Mouse (Mus musculus): ENCODE results near the gene E330017A01Rik. TPM values are rescaled to one million over a fixed set of nuclear protein-coding genes. Genes with fewer than 3 reads are reported as not detected.
A peak's percentile ranks its signal among the peaks of the same experiment; 100 is the strongest.
"Not testable (repeated sequence)": the region's sequence is repeated elsewhere in the genome, so short reads cannot be mapped to it uniquely, and the experiment has no call there.

Gene E330017A01Rik
- polyA plus RNA-seq, 1 experiment from 2014 or later = not detected

GRCm38 (mm10) chr16:58672396-58672795 lies 33.9 kb upstream of the E330017A01Rik start:
- ATAC-seq (ENCODE audit: insufficient number of reproducible peaks, low FRiP score, low TSS enrichment, low read depth) = no peak

GRCm38 (mm10) chr16:58671212-58671985 lies 32.9 kb upstream of the E330017A01Rik start:
- H3K4me3 ChIP-seq = peak overlapping the region; percentile 76
- ATAC-seq (ENCODE audit: insufficient number of reproducible peaks, low FRiP score, low TSS enrichment, low read depth) = no peak
- H3K4me2 ChIP-seq = peak overlapping the region; percentile 75
- 0 out of 2 replicates have a peak, but pooled peaks cover 8% of the 10 kb centered on the region for H3K4me1 ChIP-seq
- no peak overlapping the region for H3K27ac ChIP-seq
- WGBS = 72% methylated on average over 8 of the region's 8 CpGs
- no peaks in the 10 kb centered on the region for H3K9me3 ChIP-seq
- no peak overlapping the region for H3K9ac ChIP-seq
- H3K36me3 ChIP-seq = peaks cover 30% of the 10 kb centered on the region
- H3K27me3 ChIP-seq = no peaks in the 10 kb centered on the region

More at GRCm38 (mm10) chr16:58672396-58672795, 33.9 kb upstream of the E330017A01Rik start:
- Histone ChIP-seq H3K4me3 (no peak overlapping the region), H3K9ac (no peak overlapping the region), H3K27me3 (no peaks in the 10 kb centered on the region), H3K4me2 (no peak overlapping the region), H3K9me3 (no peaks in the 10 kb centered on the region), H3K27ac (no peak overlapping the region), H3K36me3 (peaks cover 37% of the 10 kb centered on the region), H3K4me1 (0 out of 2 replicates have a peak, but pooled peaks cover 8% of the 10 kb centered on the region)
- WGBS = 91% methylated on average over 13 of the region's 13 CpGs

GRCm38 (mm10) chr16:58670643-58671042 lies 32.1 kb upstream of the E330017A01Rik start:
- H3K4me1 ChIP-seq = 0 out of 2 replicates have a peak, but pooled peaks cover 8% of the 10 kb centered on the region
- peak overlapping the region; percentile 80 for H3K9ac ChIP-seq
- H3K27ac ChIP-seq = peak overlapping the region; percentile 85
- H3K9me3 ChIP-seq = no peaks in the 10 kb centered on the region
- peak overlapping the region; percentile 76 for H3K4me3 ChIP-seq
- H3K4me2 ChIP-seq = peak overlapping the region; percentile 75
- ATAC-seq (ENCODE audit: insufficient number of reproducible peaks, low FRiP score, low TSS enrichment, low read depth) = no peak
- under 1% methylated on average over 25 of the region's 25 CpGs for WGBS
- no peaks in the 10 kb centered on the region for H3K27me3 ChIP-seq
- H3K36me3 ChIP-seq = peaks cover 24% of the 10 kb centered on the region

GRCm38 (mm10) chr16:58669917-58670630 lies 31.5 kb upstream of the E330017A01Rik start, which contains the start of gene Cpox:
Cpox (plus strand) TSS chr16:58670292.
- H3K9ac ChIP-seq = peak within 1 kb of the TSS; percentile 80
- peak within 1 kb of the TSS; percentile 76 for H3K4me3 ChIP-seq
- 0 out of 2 replicates have a peak, but pooled peaks cover 8% of the 10 kb centered on the region for H3K4me1 ChIP-seq
- H3K27me3 ChIP-seq = no peaks in the 10 kb centered on the region
- no peaks in the 10 kb centered on the region for H3K9me3 ChIP-seq
- under 1% methylated on average over 47 of the region's 51 CpGs for WGBS
- peak within 1 kb of the TSS; percentile 75 for H3K4me2 ChIP-seq
- peaks cover 21% of the 10 kb centered on the region for H3K36me3 ChIP-seq
- peak within 1 kb of the TSS; percentile 85 for H3K27ac ChIP-seq
- ATAC-seq (ENCODE audit: insufficient number of reproducible peaks, low FRiP score, low TSS enrichment, low read depth) = peak; percentile 96

- WGBS = 49% methylated on average over 5 of the region's 5 CpGs
- Histone ChIP-seq H3K4me3 (no peak overlapping the region), H3K27me3 (no peaks in the 10 kb centered on the region), H3K27ac (no peak overlapping the region), H3K9ac (no peak overlapping the region), H3K9me3 (no peaks in the 10 kb centered on the region), H3K36me3 (peaks cover 14% of the 10 kb centered on the region), H3K4me1 (0 out of 2 replicates have a peak, but pooled peaks cover 8% of the 10 kb centered on the region), H3K4me2 (no peak overlapping the region)
- no peak for ATAC-seq (ENCODE audit: insufficient number of reproducible peaks, low FRiP score, low TSS enrichment, low read depth)
Observed at GRCm38 (mm10) chr16:58669264-58669663, 30.7 kb upstream of the E330017A01Rik start.

- ATAC-seq (ENCODE audit: insufficient number of reproducible peaks, low FRiP score, low TSS enrichment, low read depth) = no peak
- no peaks in the 10 kb centered on the region for H3K27me3 ChIP-seq
- 0 out of 2 replicates have a peak, but pooled peaks cover 8% of the 10 kb centered on the region for H3K4me1 ChIP-seq
- H3K9me3 ChIP-seq = no peaks in the 10 kb centered on the region
- H3K4me2 ChIP-seq = no peak overlapping the region
- no peak overlapping the region for H3K27ac ChIP-seq
- 82% methylated on average over 3 of the region's 3 CpGs for WGBS
- no peak overlapping the region for H3K9ac ChIP-seq
- peaks cover 7% of the 10 kb centered on the region for H3K36me3 ChIP-seq
- no peak overlapping the region for H3K4me3 ChIP-seq
Observed at GRCm38 (mm10) chr16:58668586-58668985, 30.0 kb upstream of the E330017A01Rik start.

GRCm38 (mm10) chr16:58666681-58667080 lies 28.1 kb upstream of the E330017A01Rik start:
- WGBS = 80% methylated on average over 3 of the region's 3 CpGs
- H3K36me3 ChIP-seq; H3K27ac ChIP-seq; H3K9me3 ChIP-seq; H3K4me2 ChIP-seq; H3K4me3 ChIP-seq; H3K27me3 ChIP-seq; H3K4me1 ChIP-seq; ATAC-seq (ENCODE audit: insufficient number of reproducible peaks, low FRiP score, low TSS enrichment, low read depth); H3K9ac ChIP-seq: not testable (repeated sequence)

- H3K9ac ChIP-seq; H3K36me3 ChIP-seq; H3K4me3 ChIP-seq; H3K9me3 ChIP-seq; ATAC-seq (ENCODE audit: insufficient number of reproducible peaks, low FRiP score, low TSS enrichment, low read depth); H3K27me3 ChIP-seq; H3K27ac ChIP-seq; H3K4me2 ChIP-seq; H3K4me1 ChIP-seq: not testable (repeated sequence)
Observed at GRCm38 (mm10) chr16:58665137-58665536, 26.6 kb upstream of the E330017A01Rik start.

GRCm38 (mm10) chr16:58663816-58664215 lies 25.3 kb upstream of the E330017A01Rik start:
- ATAC-seq (ENCODE audit: insufficient number of reproducible peaks, low FRiP score, low TSS enrichment, low read depth) = no peak
- no peaks in the 10 kb centered on the region for H3K36me3 ChIP-seq
- H3K27ac ChIP-seq = no peak overlapping the region
- no peaks in the 10 kb centered on the region for H3K4me1 ChIP-seq
- no peaks in the 10 kb centered on the region for H3K9me3 ChIP-seq
- 84% methylated on average over 2 of the region's 2 CpGs for whole genome bisulfite sequencing
- no peak overlapping the region for H3K4me3 ChIP-seq
- no peaks in the 10 kb centered on the region for H3K27me3 ChIP-seq
- H3K4me2 ChIP-seq = no peak overlapping the region
- no peak overlapping the region for H3K9ac ChIP-seq

- Histone ChIP-seq H3K4me2 (no peak overlapping the region), H3K27me3 (no peaks in the 10 kb centered on the region), H3K4me3 (no peak overlapping the region), H3K9me3 (no peaks in the 10 kb centered on the region), H3K36me3 (no peaks in the 10 kb centered on the region), H3K9ac (no peak overlapping the region), H3K4me1 (no peaks in the 10 kb centered on the region), H3K27ac (no peak overlapping the region)
- WGBS = 61% methylated on average over 5 of the region's 5 CpGs
- ATAC-seq (ENCODE audit: insufficient number of reproducible peaks, low FRiP score, low TSS enrichment, low read depth) = no peak
Observed at GRCm38 (mm10) chr16:58663021-58663420, 24.5 kb upstream of the E330017A01Rik start.

- H3K4me1 ChIP-seq = no peaks in the 10 kb centered on the region
- H3K4me2 ChIP-seq = no peak overlapping the region
- no peaks in the 10 kb centered on the region for H3K9me3 ChIP-seq
- no peaks in the 10 kb centered on the region for H3K36me3 ChIP-seq
- no peak for ATAC-seq (ENCODE audit: insufficient number of reproducible peaks, low FRiP score, low TSS enrichment, low read depth)
- H3K27me3 ChIP-seq = no peaks in the 10 kb centered on the region
- H3K4me3 ChIP-seq = no peak overlapping the region
- H3K27ac ChIP-seq = no peak overlapping the region
- no peak overlapping the region for H3K9ac ChIP-seq
Observed at GRCm38 (mm10) chr16:58662287-58662791, 23.8 kb upstream of the E330017A01Rik start.

- no peaks in the 10 kb centered on the region for H3K9me3 ChIP-seq
- H3K4me2 ChIP-seq = no peak overlapping the region
- H3K4me3 ChIP-seq = no peak overlapping the region
- ATAC-seq (ENCODE audit: insufficient number of reproducible peaks, low FRiP score, low TSS enrichment, low read depth) = no peak
- WGBS = 73% methylated on average over 5 of the region's 5 CpGs
- H3K36me3 ChIP-seq = no peaks in the 10 kb centered on the region
- no peaks in the 10 kb centered on the region for H3K4me1 ChIP-seq
- no peak overlapping the region for H3K9ac ChIP-seq
- H3K27ac ChIP-seq = no peak overlapping the region
- H3K27me3 ChIP-seq = no peaks in the 10 kb centered on the region
Observed at GRCm38 (mm10) chr16:58661826-58662225, 23.3 kb upstream of the E330017A01Rik start.

All from limb, embryonic 15.5 days (tissue).